Mouse (Mus musculus): Measurements from ENCODE around the gene Ctdsp1. TPM values are rescaled to one million over a fixed set of nuclear protein-coding genes. Genes with fewer than 3 reads are reported as not detected.

The Ctdsp1 gene
- 10 to 100 TPM; 27.6 to 33.4 (median 31.6) TPM for total RNA-seq (2022)

- peak; percentile 92 to 94 for DNase-seq (ENCODE audit: low spot score in 2 of 2)
These were observed at the start of gene Ctdsp1 for GRCm38 (mm10) chr1:74390924-74391748. TSS of gene Ctdsp1 (plus strand) at chr1:74391509.

- DNase-seq (ENCODE audit: low spot score in 2 of 2) = no peak
These were observed 49.4 kb upstream of the Ctdsp1 start for GRCm38 (mm10) chr1:74341898-74342297.

- no peak for DNase-seq (ENCODE audit: low spot score in 2 of 2)
These were observed 49.0 kb upstream of the Ctdsp1 start for GRCm38 (mm10) chr1:74342308-74342707.

- DNase-seq (ENCODE audit: low spot score in 2 of 2) = no peak
These were observed 48.1 kb upstream of the Ctdsp1 start for GRCm38 (mm10) chr1:74343161-74343560.

- no peak for DNase-seq (ENCODE audit: low spot score in 2 of 2)
These were observed 47.0 kb upstream of the Ctdsp1 start for GRCm38 (mm10) chr1:74344163-74344916.

GRCm38 (mm10) chr1:74351185-74351769 lies 40.0 kb upstream of the Ctdsp1 start:
- no peak for DNase-seq (ENCODE audit: low spot score in 2 of 2)

GRCm38 (mm10) chr1:74352532-74353096 lies 38.7 kb upstream of the Ctdsp1 start:
- no peak for DNase-seq (ENCODE audit: low spot score in 2 of 2)

GRCm38 (mm10) chr1:74353453-74354229 lies 37.7 kb upstream of the Ctdsp1 start:
- no peak for DNase-seq (ENCODE audit: low spot score in 2 of 2)

- no peak for DNase-seq (ENCODE audit: low spot score in 2 of 2)
These were observed 33.8 kb upstream of the Ctdsp1 start for GRCm38 (mm10) chr1:74357531-74357930.

- no peak for DNase-seq (ENCODE audit: low spot score in 2 of 2)
These were observed 31.3 kb upstream of the Ctdsp1 start for GRCm38 (mm10) chr1:74359952-74360517.

- DNase-seq (ENCODE audit: low spot score in 2 of 2) = peak; percentile 75 to 81
These were observed 29.5 kb upstream of the Ctdsp1 start, which contains the start of gene Catip for GRCm38 (mm10) chr1:74361812-74362211. TSS of gene Catip (plus strand) at chr1:74362108.

- DNase-seq (ENCODE audit: low spot score in 2 of 2) = no peak
These were observed 28.7 kb upstream of the Ctdsp1 start for GRCm38 (mm10) chr1:74362325-74363229.

GRCm38 (mm10) chr1:74363437-74363836 lies 27.9 kb upstream of the Ctdsp1 start:
- no peak for DNase-seq (ENCODE audit: low spot score in 2 of 2)

- DNase-seq (ENCODE audit: low spot score in 2 of 2) = no peak
These were observed 27.0 kb upstream of the Ctdsp1 start for GRCm38 (mm10) chr1:74364270-74364669.

- DNase-seq (ENCODE audit: low spot score in 2 of 2) = no peak
These were observed 23.2 kb upstream of the Ctdsp1 start for GRCm38 (mm10) chr1:74367886-74368645.

GRCm38 (mm10) chr1:74370040-74370439 lies 21.3 kb upstream of the Ctdsp1 start:
- no peak for DNase-seq (ENCODE audit: low spot score in 2 of 2)

GRCm38 (mm10) chr1:74373372-74373771 lies 17.9 kb upstream of the Ctdsp1 start:
- no peak for DNase-seq (ENCODE audit: low spot score in 2 of 2)

GRCm38 (mm10) chr1:74374980-74375379 lies 16.3 kb upstream of the Ctdsp1 start, which contains the start of gene Slc11a1:
TSS of gene Slc11a1 (plus strand) at chr1:74375195.
- DNase-seq (ENCODE audit: low spot score in 2 of 2) = no peak

- no peak for DNase-seq (ENCODE audit: low spot score in 2 of 2)
These were observed 15.7 kb upstream of the Ctdsp1 start for GRCm38 (mm10) chr1:74375561-74375960.
